8 mouse cellular contexts compared by ENCODE assay signal in the genomic region with DNA sequence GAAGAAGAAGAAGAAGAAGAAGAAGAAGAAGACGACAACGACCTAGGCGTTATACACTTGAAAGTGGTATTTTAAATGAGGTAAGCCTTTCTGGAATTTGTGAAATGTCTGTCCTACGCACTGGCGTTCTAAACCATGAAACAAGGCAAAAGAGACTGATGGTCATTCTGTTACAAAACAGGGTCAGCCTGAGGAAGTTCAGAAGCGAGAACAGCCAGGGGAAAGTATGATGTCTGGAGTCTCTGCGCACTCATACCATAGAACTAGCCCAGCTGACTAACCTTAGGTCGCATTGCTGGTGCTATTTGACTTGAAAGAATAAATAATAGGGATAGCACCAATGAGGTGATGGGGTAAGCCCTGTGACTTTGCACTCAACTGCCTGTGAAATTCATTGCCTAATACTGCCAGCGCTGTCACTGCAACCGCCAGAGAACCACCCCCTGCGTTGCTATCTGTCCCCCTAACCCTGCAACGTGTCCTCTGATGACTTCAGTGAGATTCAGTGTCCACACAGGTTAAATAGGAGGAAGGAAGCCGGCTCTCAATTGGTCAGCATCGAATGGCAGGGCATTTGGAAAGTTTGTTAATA.
DNase-seq lines count a peak whose midpoint lies in the region; ATAC-seq and TF ChIP-seq lines count a peak whose summit lies in the region.

No protein-coding gene starts in this region.

- peak overlapping the region; percentile 89 for H3K4me2 ChIP-seq in liver, postnatal 0 days (ENCODE audit: low read depth, low read length)
- H3K4me2 ChIP-seq in neural tube, embryonic 13.5 days: peak overlapping the region; percentile 54

- H3K4me1 ChIP-seq in hindbrain, embryonic 10.5 days (replicated peaks): peaks cover 27% of the 10 kb centered on the region
- H3K4me1 ChIP-seq in liver, postnatal 0 days (ENCODE audit: insufficient read depth): peaks cover 21% of the 10 kb centered on the region
- H3K4me1 ChIP-seq in neural tube, embryonic 13.5 days (replicated peaks): peaks cover 47% of the 10 kb centered on the region

- peak; percentile 65 for TF ChIP-seq EP300 in liver, postnatal 0 days (IDR thresholded peaks at IDR 0.05; ENCODE audit: low read depth)

- H3K9me3 ChIP-seq in hindbrain, embryonic 10.5 days: no peaks in the 10 kb centered on the region
- no peaks in the 10 kb centered on the region for H3K9me3 ChIP-seq in liver, postnatal 0 days (ENCODE audit: low read length)
- no peaks in the 10 kb centered on the region for H3K9me3 ChIP-seq in neural tube, embryonic 13.5 days

- WGBS in hindbrain, embryonic 10.5 days: 49% methylated on average over 14 of the region's 14 CpGs
- 31% methylated on average over 14 of the region's 14 CpGs for WGBS in liver, postnatal 0 days (ENCODE audit: insufficient replicate concordance)
- WGBS in neural tube, embryonic 13.5 days: 43% methylated on average over 14 of the region's 14 CpGs

- H3K27ac ChIP-seq in hindbrain, embryonic 10.5 days: peak overlapping the region; percentile 89; the same call in 1 of the 2 replicates
- peak overlapping the region; percentile 95 for H3K27ac ChIP-seq in liver, postnatal 0 days (ENCODE audit: low read depth)
- peak overlapping the region; percentile 74 for H3K27ac ChIP-seq in neural tube, embryonic 13.5 days (replicated peaks)

- no peaks in the 10 kb centered on the region for H3K36me3 ChIP-seq in hindbrain, embryonic 10.5 days
- H3K36me3 ChIP-seq in liver, postnatal 0 days (replicated peaks; ENCODE audit: insufficient read depth, low read length): no peaks in the 10 kb centered on the region
- no peaks in the 10 kb centered on the region for H3K36me3 ChIP-seq in neural tube, embryonic 13.5 days

- ATAC-seq in liver, postnatal 0 days: peak; percentile 89
- ATAC-seq in neural tube, embryonic 13.5 days (ENCODE audit: low read depth): peak; percentile 7; the same call in 1 of the 2 replicates

- H3K27me3 ChIP-seq in hindbrain, embryonic 10.5 days (ENCODE audit: insufficient read depth, poor library complexity, severe bottlenecking): no peaks in the 10 kb centered on the region
- no peaks in the 10 kb centered on the region for H3K27me3 ChIP-seq in liver, postnatal 0 days (ENCODE audit: insufficient read depth, low read length)
- H3K27me3 ChIP-seq in neural tube, embryonic 13.5 days: no peaks in the 10 kb centered on the region

- TF ChIP-seq CTCF in liver, postnatal 0 days (IDR thresholded peaks at IDR 0.05; ENCODE audit: low read depth): no peak

- peak overlapping the region; percentile 48 for H3K9ac ChIP-seq in liver, postnatal 0 days (replicated peaks)
- H3K9ac ChIP-seq in neural tube, embryonic 13.5 days: no peak overlapping the region

- DNase-seq in cerebellum, postnatal 10 days: peak; percentile 39 to 41
- DNase-seq in cerebellum, adult 9-10 months: no peak
- DNase-seq in adrenal gland, postnatal 36 days: peak; percentile 15 to 41
- DNase-seq in hindbrain, embryonic 10.5 days (ENCODE audit: low spot score): no peak
- DNase-seq in liver, postnatal 0 days: peak; percentile 64
- DNase-seq in right cerebral cortex, postnatal 10 days (ENCODE audit: low spot score in 2 of 2): no peak
- no peak for DNase-seq in testis, postnatal 10 days (ENCODE audit: low spot score)

- H3K4me3 ChIP-seq in hindbrain, embryonic 10.5 days: peak overlapping the region; percentile 53
- peak overlapping the region; percentile 50 for H3K4me3 ChIP-seq in liver, postnatal 0 days (ENCODE audit: low read depth, low read length)
- H3K4me3 ChIP-seq in neural tube, embryonic 13.5 days: peak overlapping the region; percentile 32

Comparison
In these comparisons a context has a peak if more than half of its experiments do, and no peak if none do; other contexts are left out.
1. DNase-seq: peak in cerebellum, postnatal 10 days (2 of 2), adrenal gland, postnatal 36 days (2 of 2) and liver, postnatal 0 days (single experiment); none in cerebellum, adult 9-10 months (single experiment), hindbrain, embryonic 10.5 days (single experiment), right cerebral cortex, postnatal 10 days (0 of 2) and testis, postnatal 10 days (single experiment).
2. Peak in every context shown above with its lines, with median percentiles within 50 percentile points of each other: H3K27ac ChIP-seq and H3K4me3 ChIP-seq.